Mouse (Mus musculus) right cerebral cortex, adult 18-20 months (tissue): ENCODE results near the gene 2310061N02Rik.
"Not testable (repeated sequence)": the region's sequence is repeated elsewhere in the genome, so short reads cannot be mapped to it uniquely, and the experiment has no call there.

Experiments used
- DNase-seq: peaks from one replicate; pipeline ENCODE4 v3.0.0; 2022; ENCODE audit warnings: mixed read lengths

2310061N02Rik gene

DNA sequence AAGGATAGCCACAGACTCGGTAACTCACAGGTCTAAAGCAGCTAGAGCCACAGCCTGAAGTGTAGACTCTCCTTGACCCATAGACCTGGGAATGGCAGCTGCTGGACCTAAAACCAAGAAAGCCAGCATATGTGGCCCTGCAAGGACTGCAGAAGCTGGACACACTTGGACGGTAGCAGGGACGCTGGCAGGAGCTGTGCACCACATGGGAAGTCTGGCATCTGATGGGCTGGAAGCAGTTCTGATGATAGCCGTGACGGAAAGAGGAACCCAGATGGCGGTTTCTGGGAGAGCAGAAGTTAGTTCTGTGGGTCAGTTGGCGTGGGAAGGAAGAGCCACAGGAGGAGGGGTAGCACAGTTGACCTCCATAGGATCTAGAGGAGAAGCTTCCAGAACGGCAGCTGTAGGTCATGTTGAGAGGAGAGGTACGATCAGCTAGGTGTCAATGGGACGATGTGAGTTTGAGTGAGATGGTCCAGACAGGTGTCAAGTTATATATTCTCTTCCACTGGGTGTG, at the start of gene 2310061N02Rik:
Gene 2310061N02Rik, minus strand, starts transcription at position 467 of the 517 bp plus-strand sequence.
- DNase-seq = no peak

DNA sequence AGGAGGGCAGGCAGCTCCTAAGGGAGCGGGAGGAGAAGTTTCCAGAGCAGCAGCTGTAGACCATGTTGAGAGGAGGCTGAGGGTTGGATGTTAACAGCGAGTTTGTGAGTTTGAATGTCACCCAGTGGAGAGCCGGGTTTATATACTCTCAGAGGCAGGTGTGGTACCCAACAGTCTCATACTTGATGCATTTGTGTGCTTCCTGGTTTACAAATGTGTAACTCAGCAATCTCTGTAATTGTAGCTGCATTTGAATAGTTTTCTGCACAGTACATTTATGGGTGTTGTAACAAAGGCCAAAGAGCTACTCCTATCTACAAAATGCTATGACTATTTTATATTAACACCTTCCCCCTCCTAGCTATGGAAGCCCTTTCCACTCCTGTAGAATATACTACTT, 43.8 kb upstream of the 2310061N02Rik start, which contains the start of gene Krtap13:
Gene Krtap13, minus strand, starts transcription at position 101 of the 400 bp plus-strand sequence.
- DNase-seq = not testable (repeated sequence)

DNA sequence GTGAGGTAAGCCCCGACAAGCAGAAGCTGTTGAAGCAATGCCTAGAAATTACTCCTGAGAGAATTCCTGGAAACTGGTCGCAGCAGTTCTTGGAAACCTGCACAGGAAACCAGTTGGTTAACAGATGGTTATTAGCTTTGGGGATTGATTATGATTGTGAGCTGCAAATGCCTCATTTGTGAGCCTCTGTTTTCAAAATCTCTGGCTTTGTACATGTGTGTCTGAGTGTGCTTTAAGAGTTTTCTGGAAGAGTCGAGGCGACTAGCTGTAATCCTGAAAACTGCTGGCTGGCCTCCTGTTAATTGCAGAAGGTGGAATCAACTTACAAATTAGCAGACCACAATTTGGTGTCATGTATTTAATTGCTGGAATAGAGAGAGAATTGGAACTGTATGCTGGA, 40.2 kb upstream of the 2310061N02Rik start:
- no peak for DNase-seq

DNA sequence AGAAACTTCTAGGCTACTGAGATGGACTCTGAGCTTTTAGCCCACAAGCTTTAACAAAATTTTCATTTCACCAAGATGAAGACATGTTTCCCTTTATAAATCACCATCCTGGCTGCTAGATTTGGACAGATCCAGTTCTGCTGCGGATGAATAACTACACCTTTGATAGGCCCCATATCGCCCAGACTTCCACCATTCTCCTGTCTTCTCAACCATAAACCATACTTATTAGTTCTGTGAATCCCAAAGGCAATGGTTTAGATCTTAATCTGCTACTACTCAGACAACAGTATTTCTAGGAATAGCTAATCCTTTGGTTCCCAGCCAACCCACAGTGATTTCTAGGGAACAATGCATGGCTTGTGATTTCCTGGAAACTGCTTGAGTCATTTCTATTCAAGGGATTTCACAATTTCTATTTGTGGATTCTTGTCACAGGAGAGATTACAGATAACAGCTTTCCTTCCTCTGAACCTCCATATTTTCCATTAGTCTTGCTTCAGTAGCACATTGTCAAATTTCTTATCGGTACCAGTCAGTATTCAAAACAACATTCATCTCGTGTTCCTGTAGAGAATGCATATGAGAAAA, 37.1 kb upstream of the 2310061N02Rik start:
- DNase-seq = no peak

DNA sequence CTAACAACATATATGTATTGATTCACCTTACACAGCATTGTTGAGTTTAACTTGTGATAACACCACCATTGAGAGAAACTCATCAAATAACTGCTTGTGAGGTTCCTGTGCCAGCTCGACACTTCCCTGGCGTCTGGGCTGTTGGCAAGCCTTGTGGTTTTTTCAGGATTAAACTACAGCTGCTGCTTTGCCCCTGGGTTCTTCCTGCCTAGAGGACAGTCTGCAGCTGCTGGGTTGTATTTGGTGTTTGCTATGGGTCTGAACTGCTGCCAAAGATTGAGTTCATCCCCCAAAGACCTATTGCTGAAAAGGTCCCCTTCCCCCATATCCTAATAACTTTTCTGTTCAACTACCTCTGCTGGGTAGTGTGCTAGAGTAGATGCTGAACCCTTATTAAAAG, 27.6 kb upstream of the 2310061N02Rik start:
- no peak for DNase-seq

DNA sequence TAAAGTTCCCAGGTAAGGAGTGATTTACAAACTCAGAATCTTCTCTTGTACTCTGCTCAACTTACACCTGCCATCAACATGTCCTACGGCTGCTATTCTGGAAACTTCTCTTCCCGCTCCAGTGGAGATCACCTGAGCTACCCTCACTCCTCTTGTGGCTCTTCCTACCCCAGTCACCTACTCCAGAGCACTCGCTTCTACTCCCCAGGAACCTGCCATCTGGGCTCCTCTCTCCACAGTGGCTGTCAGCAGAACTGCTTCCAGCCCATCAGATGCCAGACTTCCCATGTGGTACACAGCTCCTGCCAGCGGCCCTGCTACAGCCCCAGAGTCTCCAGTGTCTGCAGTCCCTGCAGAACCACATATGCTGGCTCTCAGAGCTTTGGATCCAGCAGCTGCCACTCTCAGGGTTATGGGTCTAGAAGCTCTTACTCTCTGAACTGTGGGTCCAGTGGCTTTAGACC, 21.1 kb upstream of the 2310061N02Rik start, which contains the start of gene Krtap13-1:
Gene Krtap13-1, plus strand, starts transcription at position 51 of the 464 bp plus-strand sequence.
- DNase-seq = no peak

DNA sequence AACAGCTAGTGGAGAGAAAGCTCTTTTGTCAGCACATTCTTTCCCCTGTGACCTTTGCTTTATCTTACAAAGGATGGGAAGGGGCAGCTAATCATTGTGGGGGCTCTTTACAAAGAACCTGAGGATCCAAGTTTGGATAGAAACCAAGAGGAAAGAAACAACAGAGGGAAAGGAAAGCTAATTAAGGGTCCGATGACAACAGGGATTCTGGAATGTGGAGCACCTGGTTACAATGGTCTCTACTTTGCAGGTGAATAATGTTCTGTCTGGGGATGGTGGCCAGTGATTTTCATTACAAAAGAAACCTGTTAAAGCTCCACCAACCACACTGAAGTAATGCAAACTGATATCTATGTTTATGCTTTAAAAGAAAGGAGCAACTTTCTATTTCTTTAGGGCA, 12.3 kb upstream of the 2310061N02Rik start:
- DNase-seq = no peak

DNA sequence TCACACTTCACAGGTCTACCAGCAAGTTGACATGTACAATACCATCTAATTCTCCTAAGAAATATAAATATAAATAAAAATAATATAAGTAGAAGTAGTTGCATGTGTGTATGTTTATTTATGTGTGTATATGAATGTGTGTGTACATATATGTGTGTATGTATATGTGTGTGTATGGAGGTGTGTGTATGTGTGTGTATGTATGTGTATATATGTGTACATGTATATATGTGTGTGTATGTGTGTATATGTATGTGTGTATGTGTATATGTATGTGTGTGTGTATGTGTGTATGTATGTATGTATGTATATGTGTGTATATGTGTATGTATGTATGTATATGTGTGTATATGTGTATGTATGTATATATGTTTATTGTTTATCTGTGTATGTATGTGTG, 8.8 kb upstream of the 2310061N02Rik start:
- no peak for DNase-seq

DNA sequence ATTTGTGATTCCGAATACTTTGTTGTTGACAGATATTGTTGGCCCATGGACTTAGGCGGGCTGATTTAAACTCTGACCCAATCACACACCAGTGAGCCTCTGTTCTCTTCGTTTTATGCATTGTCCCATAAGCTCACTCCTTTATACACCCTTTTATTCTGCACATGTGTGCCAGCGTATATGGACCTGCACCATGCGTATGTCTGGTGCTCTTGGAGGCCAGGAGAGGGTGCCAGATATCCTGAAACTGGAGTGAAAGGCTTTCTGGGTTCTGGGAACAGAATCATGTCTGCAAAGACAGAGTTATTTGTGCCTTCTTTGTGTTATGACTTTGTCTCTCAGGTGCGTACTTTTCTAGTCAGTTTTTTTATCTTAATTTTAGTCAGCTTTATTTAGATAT, 3.5 kb upstream of the 2310061N02Rik start:
- no peak for DNase-seq

DNA sequence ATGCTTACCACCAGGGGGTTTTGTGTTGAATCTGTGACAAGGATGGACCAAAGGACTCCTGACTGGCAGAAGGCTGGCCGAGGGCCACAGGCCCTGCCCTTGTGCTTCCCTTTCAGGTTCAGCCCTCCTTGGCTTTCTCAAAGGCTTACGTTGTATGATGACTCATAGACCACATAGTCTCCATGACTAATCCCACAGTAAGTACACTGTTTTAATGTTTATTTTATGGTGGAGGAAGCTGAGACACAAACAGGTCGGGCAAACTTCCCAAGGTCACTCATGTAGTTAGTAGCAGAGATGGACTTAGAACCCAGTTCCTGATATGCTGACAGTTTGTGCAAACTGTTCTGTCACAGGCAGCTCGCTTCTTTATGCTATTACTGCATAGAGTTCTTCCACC, 3.0 kb upstream of the 2310061N02Rik start:
- no peak for DNase-seq

DNA sequence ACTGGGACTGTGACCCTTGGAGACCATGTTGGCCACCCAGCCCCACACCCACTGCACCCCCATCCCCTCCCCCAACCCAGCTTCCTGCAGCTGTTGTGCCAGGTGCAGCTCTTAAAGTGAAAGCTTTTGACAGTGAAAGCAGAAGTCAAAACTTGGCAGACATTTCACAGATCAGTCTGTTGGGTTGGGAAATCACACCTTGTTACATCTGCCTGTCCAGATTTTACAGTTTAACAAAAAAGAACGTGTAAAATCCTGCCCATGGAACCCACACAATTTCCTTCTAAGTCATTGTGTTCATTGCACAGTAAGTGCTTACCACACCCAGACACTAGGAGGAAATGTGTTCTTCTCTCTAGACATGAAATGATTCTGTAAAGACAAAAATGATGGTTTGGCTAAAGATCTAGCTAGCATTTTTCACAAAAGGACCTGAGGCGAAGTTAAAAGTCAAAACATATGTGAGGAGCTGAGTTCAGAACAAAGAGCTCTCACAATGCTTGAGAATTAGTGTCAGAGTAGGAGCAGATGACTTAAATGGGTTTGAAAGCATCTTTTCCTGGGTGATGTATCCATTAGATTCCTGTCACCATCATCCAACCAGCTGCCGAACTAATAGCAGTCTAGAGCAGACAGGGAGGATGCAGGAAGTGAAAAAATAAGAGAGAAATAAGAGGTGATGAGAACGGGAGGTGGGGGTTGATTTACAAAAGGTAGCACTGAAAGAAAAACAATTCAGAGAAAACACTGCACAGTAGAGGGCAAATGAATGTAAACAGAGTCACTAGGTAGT, 6.5 kb downstream of the 2310061N02Rik start:
- no peak for DNase-seq

DNA sequence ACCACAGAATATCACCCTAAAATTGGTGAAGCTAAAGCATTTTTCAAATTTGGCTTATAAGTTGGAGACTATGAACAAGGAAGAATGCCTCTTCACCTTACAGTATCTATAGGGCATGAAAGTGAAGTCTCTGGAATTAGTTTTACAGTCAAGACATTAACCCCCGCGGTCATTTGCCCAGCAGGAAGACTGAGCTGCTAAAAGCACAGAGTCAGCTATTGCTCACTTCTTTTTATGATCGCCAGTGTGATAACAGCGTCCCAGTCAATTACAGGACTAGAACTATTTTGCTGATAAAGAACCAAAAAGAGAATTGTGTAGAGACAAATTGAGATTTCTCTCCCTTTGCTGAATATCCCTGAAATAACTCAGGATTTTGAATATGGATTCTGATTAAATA, 11.5 kb downstream of the 2310061N02Rik start:
- no peak for DNase-seq

DNA sequence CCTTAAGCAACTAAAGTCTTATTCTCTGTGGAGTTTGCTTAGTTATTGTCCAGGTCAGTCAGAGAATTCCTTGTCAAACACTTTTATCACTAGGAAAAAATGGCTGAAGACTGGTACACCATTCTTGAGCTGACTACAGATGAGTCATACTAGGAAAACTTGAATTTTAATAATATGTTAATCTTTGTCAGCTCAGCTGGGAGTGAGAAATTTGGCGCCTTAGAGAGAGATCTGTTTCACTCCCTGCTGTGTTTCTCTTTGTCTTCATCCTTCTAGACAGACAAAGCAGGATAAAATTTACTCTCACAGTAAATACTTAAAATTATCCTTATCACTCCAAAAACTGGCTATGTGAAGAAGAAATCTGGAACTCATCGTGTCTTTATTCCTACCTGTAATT, 26.5 kb downstream of the 2310061N02Rik start:
- no peak for DNase-seq

DNA sequence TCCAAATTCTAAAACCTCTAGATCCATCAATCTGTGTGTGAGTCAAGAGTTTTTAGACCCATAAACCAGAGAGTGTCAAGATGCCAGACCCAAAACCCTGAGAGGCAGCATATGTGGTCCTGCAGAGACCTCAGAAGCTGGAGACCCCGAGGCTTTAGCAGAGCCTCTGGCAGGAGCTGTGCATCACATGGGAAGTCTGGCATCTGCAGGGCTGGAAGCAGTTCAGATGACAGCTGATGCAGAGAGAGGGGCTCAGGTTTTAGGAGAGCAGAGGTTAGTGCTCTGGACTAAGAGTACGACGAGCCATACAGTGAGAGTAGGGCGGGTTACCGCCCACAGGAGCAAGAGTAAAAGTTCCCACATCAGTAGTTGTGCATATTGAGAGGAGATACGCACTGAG, 28.7 kb downstream of the 2310061N02Rik start:
- DNase-seq = no peak

DNA sequence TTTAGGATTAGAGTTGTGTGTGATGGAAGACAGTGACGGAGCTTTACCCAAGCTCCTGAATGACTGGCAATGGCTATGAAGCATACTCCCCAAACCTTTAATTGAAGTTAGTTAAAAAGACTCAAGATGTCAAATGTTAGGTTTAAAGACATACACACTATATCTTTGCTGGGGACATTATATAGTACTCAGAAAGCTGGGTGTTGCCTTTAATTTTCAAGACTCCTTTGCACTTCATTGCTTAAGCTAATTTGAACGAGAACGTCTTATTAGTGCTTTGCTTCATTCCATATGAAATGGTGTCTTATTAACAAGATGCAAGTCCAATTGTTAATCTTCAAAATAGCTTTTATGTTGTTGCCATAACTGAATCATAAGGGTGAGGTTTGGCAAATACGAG, 36.2 kb downstream of the 2310061N02Rik start, which contains the start of gene Krtap27-1:
Gene Krtap27-1, minus strand, starts transcription at position 101 of the 400 bp plus-strand sequence.
- DNase-seq = no peak

DNA sequence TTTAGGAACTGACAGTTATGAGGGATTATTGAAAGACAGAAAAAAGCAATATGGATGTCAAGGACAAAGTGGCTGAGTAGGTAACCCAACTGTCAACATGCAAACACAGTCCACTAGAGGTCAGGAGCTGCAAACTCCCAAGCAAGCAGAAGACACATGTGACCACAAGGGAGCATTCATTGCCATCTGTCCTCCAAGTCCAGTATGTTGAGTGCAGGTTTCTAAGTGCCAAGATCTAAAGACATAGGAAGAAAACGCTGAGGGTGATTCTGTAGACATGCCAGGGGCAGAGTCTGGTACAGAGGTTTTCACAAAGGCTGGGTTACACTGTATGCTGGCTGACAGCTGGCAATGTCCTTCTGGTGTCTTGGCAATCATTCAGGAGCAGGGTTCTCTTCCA, 50.3 kb downstream of the 2310061N02Rik start:
- DNase-seq = no peak
